Mouse (Mus musculus): Measurements from ENCODE around the gene Acp6. TPM values are rescaled to one million over a fixed set of nuclear protein-coding genes. Genes with fewer than 3 reads are reported as not detected.
A peak's percentile ranks its signal among the peaks of the same experiment; 100 is the strongest.

Acp6 gene
- total RNA-seq, 2 experiments from 2014 or later: 30.9 to 31.6 TPM

GRCm38 (mm10) chr3:97185098-97185860 lies 26.7 kb downstream of the Acp6 start:
- peak; percentile 41 to 81 for DNase-seq (ENCODE audit: low spot score in 2 of 2)

GRCm38 (mm10) chr3:97196571-97196970 lies 38.0 kb downstream of the Acp6 start:
- DNase-seq (ENCODE audit: low spot score in 2 of 2): no peak

GRCm38 (mm10) chr3:97199261-97199660 lies 40.7 kb downstream of the Acp6 start:
- DNase-seq (ENCODE audit: low spot score in 2 of 2): no peak

GRCm38 (mm10) chr3:97201943-97202342 lies 43.4 kb downstream of the Acp6 start:
- DNase-seq (ENCODE audit: low spot score in 2 of 2): peak in 1 of 2 experiments; percentile 61

GRCm38 (mm10) chr3:97203880-97204279 lies 45.3 kb downstream of the Acp6 start:
- no peak for DNase-seq (ENCODE audit: low spot score in 2 of 2)

GRCm38 (mm10) chr3:97206521-97206920 lies 47.9 kb downstream of the Acp6 start:
- DNase-seq (ENCODE audit: low spot score in 2 of 2): no peak

GRCm38 (mm10) chr3:97209351-97209750 lies 50.8 kb downstream of the Acp6 start:
- no peak for DNase-seq (ENCODE audit: low spot score in 2 of 2)

- DNase-seq (ENCODE audit: low spot score in 2 of 2): no peak
These were observed 52.6 kb downstream of the Acp6 start for GRCm38 (mm10) chr3:97211177-97211576.

- no peak for DNase-seq (ENCODE audit: low spot score in 2 of 2)
These were observed 55.3 kb downstream of the Acp6 start for GRCm38 (mm10) chr3:97213871-97214270.

GRCm38 (mm10) chr3:97214439-97214838 lies 55.9 kb downstream of the Acp6 start:
- DNase-seq (ENCODE audit: low spot score in 2 of 2): no peak

- DNase-seq (ENCODE audit: low spot score in 2 of 2): no peak
These were observed 56.9 kb downstream of the Acp6 start for GRCm38 (mm10) chr3:97215526-97215925.

- DNase-seq (ENCODE audit: low spot score in 2 of 2): no peak
These were observed 64.7 kb downstream of the Acp6 start for GRCm38 (mm10) chr3:97223261-97223660.

- DNase-seq (ENCODE audit: low spot score in 2 of 2): no peak
These were observed 66.7 kb downstream of the Acp6 start for GRCm38 (mm10) chr3:97225231-97225630.

GRCm38 (mm10) chr3:97226719-97227118 lies 68.1 kb downstream of the Acp6 start:
- DNase-seq (ENCODE audit: low spot score in 2 of 2): no peak

Other genes with a start within 250 kb of the Acp6 start
- gene Gja8, start 232.8 kb upstream of the Acp6 start, total RNA-seq (2021): not detected
- 10 to 100 TPM; 58.7 to 60.7 TPM for gene Bcl9, start 139.1 kb downstream of the Acp6 start, total RNA-seq (2021)

All from layer of hippocampus, adult 18-20 months (tissue).